ENCODE assay signal across 10 mouse cellular contexts in genomic region chr1:84506984-84507546, GRCm38 (mm10).
A peak's percentile ranks its signal among the peaks of the same experiment; 100 is the strongest.
DNase-seq lines count a peak whose midpoint lies in the region; ATAC-seq and TF ChIP-seq lines count a peak whose summit lies in the region.
"Had no signal": no experiment of that assay in that cellular context is flagged by ENCODE, and none has a peak within 500 bp of the region (broad histone marks: within the 10 kb centered on the region; RNA-seq: fewer than 3 reads in every experiment).

No protein-coding gene starts in this region.

- H3K9me3 ChIP-seq in limb, embryonic 13.5 days: no peaks in the 10 kb centered on the region
- no peaks in the 10 kb centered on the region for H3K9me3 ChIP-seq in limb, embryonic 10.5 days (replicated peaks)
- H3K9me3 ChIP-seq in midbrain, embryonic 13.5 days: no peaks in the 10 kb centered on the region
- H3K9me3 ChIP-seq: midbrain, embryonic 12.5 days had no signal

- no peak for DNase-seq in limb, embryonic 10.5 days (ENCODE audit: low spot score)
- DNase-seq in brain, adult 2 months (ENCODE audit: low read depth, low spot score): peak; percentile 58
- DNase-seq in heart, postnatal 4 days: peak; percentile 6
- no peak for DNase-seq in B cell, adult 2 months

- no peak overlapping the region for H3K4me3 ChIP-seq in limb, embryonic 13.5 days
- no peak overlapping the region for H3K4me3 ChIP-seq in limb, embryonic 10.5 days
- no peak overlapping the region for H3K4me3 ChIP-seq in myocyte
- no peak overlapping the region for H3K4me3 ChIP-seq in midbrain, embryonic 13.5 days (replicated peaks)
- H3K4me3 ChIP-seq: left cerebral cortex, adult 2 months; midbrain, embryonic 12.5 days had no signal

- H3K79me2 ChIP-seq in myocyte (ENCODE audit: control insufficient read depth, insufficient read depth): no peaks in the 10 kb centered on the region

- H3K27ac ChIP-seq in limb, embryonic 13.5 days: no peak overlapping the region
- H3K27ac ChIP-seq in limb, embryonic 10.5 days: no peak overlapping the region
- no peak overlapping the region for H3K27ac ChIP-seq in midbrain, embryonic 13.5 days
- H3K27ac ChIP-seq: left cerebral cortex, adult 2 months; midbrain, embryonic 12.5 days had no signal

- H3K4me2 ChIP-seq in limb, embryonic 13.5 days (replicated peaks): no peak overlapping the region
- H3K4me2 ChIP-seq in myocyte (ENCODE audit: low read depth): peak overlapping the region; percentile 18
- no peak overlapping the region for H3K4me2 ChIP-seq in midbrain, embryonic 13.5 days (replicated peaks)
- H3K4me2 ChIP-seq: midbrain, embryonic 12.5 days had no signal

- no peak overlapping the region for H3ac ChIP-seq in myocyte (ENCODE audit: control insufficient read depth, insufficient read length)

- ATAC-seq in limb, embryonic 13.5 days (ENCODE audit: low FRiP score, low read depth): peak; percentile 88
- ATAC-seq in megakaryocyte progenitor cell, adult 5-6 weeks (replicated peaks; ENCODE audit: poor library complexity): no peak
- no peak for ATAC-seq in midbrain, embryonic 13.5 days

- WGBS in limb, embryonic 13.5 days: 33% methylated on average over 6 of the region's 6 CpGs
- WGBS in limb, embryonic 10.5 days: 59% methylated on average over 6 of the region's 6 CpGs
- 72% methylated on average over 6 of the region's 6 CpGs for WGBS in midbrain, embryonic 13.5 days

- no peaks in the 10 kb centered on the region for H3K27me3 ChIP-seq in limb, embryonic 13.5 days
- H3K27me3 ChIP-seq in limb, embryonic 10.5 days (ENCODE audit: low read depth, poor library complexity, severe bottlenecking): no peaks in the 10 kb centered on the region
- H3K27me3 ChIP-seq in myocyte (ENCODE audit: control insufficient read depth, insufficient read depth, insufficient read length): no peaks in the 10 kb centered on the region
- H3K27me3 ChIP-seq in midbrain, embryonic 13.5 days: no peaks in the 10 kb centered on the region
- H3K27me3 ChIP-seq: midbrain, embryonic 12.5 days had no signal

- no peak for TF ChIP-seq POLR2A in myocyte (IDR thresholded peaks at IDR 0.05; ENCODE audit: insufficient read length, low read depth)

- no peak overlapping the region for H3K9ac ChIP-seq in limb, embryonic 13.5 days
- no peak overlapping the region for H3K9ac ChIP-seq in midbrain, embryonic 13.5 days (replicated peaks)
- H3K9ac ChIP-seq: midbrain, embryonic 12.5 days had no signal

- peaks cover 12% of the 10 kb centered on the region for H3K4me1 ChIP-seq in limb, embryonic 13.5 days
- H3K4me1 ChIP-seq in limb, embryonic 10.5 days: peaks cover 5% of the 10 kb centered on the region; the same call in 1 of the 2 replicates
- H3K4me1 ChIP-seq in midbrain, embryonic 13.5 days (replicated peaks): no peaks in the 10 kb centered on the region
- H3K4me1 ChIP-seq: midbrain, embryonic 12.5 days had no signal

- no peaks in the 10 kb centered on the region for H3K36me3 ChIP-seq in limb, embryonic 13.5 days
- H3K36me3 ChIP-seq in limb, embryonic 10.5 days: no peaks in the 10 kb centered on the region
- H3K36me3 ChIP-seq in myocyte (ENCODE audit: control insufficient read depth, insufficient read depth): no peaks in the 10 kb centered on the region
- H3K36me3 ChIP-seq in midbrain, embryonic 13.5 days: no peaks in the 10 kb centered on the region
- H3K36me3 ChIP-seq: midbrain, embryonic 12.5 days had no signal

TF ChIP-seq in myocyte, 11 proteins besides CTCF, POLR2A, EP300 and RAD21:
- TF ChIP-seq MYOG (IDR thresholded peaks at IDR 0.05; ENCODE audit: control insufficient read depth in 1 of 3, insufficient read depth in 1 of 3, insufficient read length in 2 of 3, low read depth in 2 of 3): no peak
- TF ChIP-seq E2F4 (IDR thresholded peaks at IDR 0.05; ENCODE audit: insufficient read depth): no peak
- TF ChIP-seq MAX (IDR thresholded peaks at IDR 0.05; ENCODE audit: low read depth): no peak
- TF ChIP-seq POLR2AphosphoS2 (IDR thresholded peaks at IDR 0.05; ENCODE audit: insufficient read length, low read depth): no peak
- no peak for TF ChIP-seq USF1 (IDR thresholded peaks at IDR 0.05; ENCODE audit: low read depth)
- no peak for TF ChIP-seq CEBPB (IDR thresholded peaks at IDR 0.05; ENCODE audit: insufficient read depth, poor library complexity, severe bottlenecking)
- no peak for TF ChIP-seq SRF (IDR thresholded peaks at IDR 0.05; ENCODE audit: control insufficient read depth, insufficient read length, low read depth)
- TF ChIP-seq MYOD1 (IDR thresholded peaks at IDR 0.05; ENCODE audit: control insufficient read depth in 1 of 3, insufficient read length in 2 of 3, low read depth in 2 of 3): no peak
- TF ChIP-seq TCF3 (IDR thresholded peaks at IDR 0.05; ENCODE audit: insufficient read length, low read depth): no peak

Comparison
In these comparisons a context has a peak if more than half of its experiments do, and no peak if none do; other contexts are left out.
1. DNase-seq: peak in brain, adult 2 months (single experiment) and heart, postnatal 4 days (single experiment); none in limb, embryonic 10.5 days (single experiment) and B cell, adult 2 months (0 of 2).